Mouse (Mus musculus): ENCODE data around the gene Gjd3. TPM values are rescaled to one million over a fixed set of nuclear protein-coding genes. Genes with fewer than 3 reads are reported as not detected.
A peak's percentile ranks its signal among the peaks of the same experiment; 100 is the strongest.

Gene Gjd3
- 3.0 and 5.1 TPM in 2 replicates for total RNA-seq (2014; rRNA removed)
- 4.5 and 5.1 TPM in 2 replicates for polyA plus RNA-seq (2015; fragmentation: Nextera tagmentation; extraction: Ambion mirVana)

GRCm38 (mm10) chr11:98982773-98983133 is at the start of gene Gjd3:
Gene Gjd3, minus strand, starts transcription at chr11:98983016.
- Histone ChIP-seq H3K4me3 (ENCODE audit: low read depth, low read length) (peak within 1 kb of the TSS; percentile 68), H3K9me3 (ENCODE audit: low read length) (no peaks in the 10 kb centered on the region), H3K36me3 (ENCODE audit: insufficient read depth, low read length) (no peaks in the 10 kb centered on the region), H3K4me2 (ENCODE audit: low read depth, low read length, poor library complexity, severe bottlenecking) (peak within 1 kb of the TSS; percentile 61), H3K4me1 (ENCODE audit: insufficient read depth, low read length) (0 out of 2 replicates have a peak, but pooled peaks cover 2% of the 10 kb centered on the region), H3K27me3 (ENCODE audit: insufficient read depth, low read length) (no peaks in the 10 kb centered on the region), H3K9ac (replicated peaks; ENCODE audit: low read length, poor library complexity, severe bottlenecking) (peak within 1 kb of the TSS; percentile 89), H3K27ac (ENCODE audit: low read depth, low read length) (peak within 1 kb of the TSS; percentile 95)
- 2% methylated on average over 27 of the region's 28 CpGs for WGBS
- TF ChIP-seq CTCF (IDR thresholded peaks at IDR 0.05) = no peak
- DNase-seq (ENCODE audit: low spot score) (no peak), ATAC-seq (ENCODE audit: low FRiP score) (no peak; the same call in 1 of the 2 replicates)

GRCm38 (mm10) chr11:99026899-99027440 is 44.2 kb upstream of the Gjd3 start:
- Histone ChIP-seq H3K9ac (replicated peaks; ENCODE audit: low read length, poor library complexity, severe bottlenecking) (no peak overlapping the region), H3K36me3 (ENCODE audit: insufficient read depth, low read length) (no peaks in the 10 kb centered on the region), H3K9me3 (ENCODE audit: low read length) (no peaks in the 10 kb centered on the region), H3K4me2 (ENCODE audit: low read depth, low read length, poor library complexity, severe bottlenecking) (no peak overlapping the region), H3K4me1 (ENCODE audit: insufficient read depth, low read length) (peaks cover 5% of the 10 kb centered on the region), H3K4me3 (ENCODE audit: low read depth, low read length) (no peak overlapping the region), H3K27me3 (ENCODE audit: insufficient read depth, low read length) (no peaks in the 10 kb centered on the region), H3K27ac (ENCODE audit: low read depth, low read length) (no peak overlapping the region)
- no peak for ATAC-seq (ENCODE audit: low FRiP score)
- 86% methylated on average over 12 of the region's 12 CpGs for WGBS
- no peak for DNase-seq (ENCODE audit: low spot score)
- peak; percentile 17; the same call in 1 of the 2 replicates for TF ChIP-seq CTCF (IDR thresholded peaks at IDR 0.05)

- Histone ChIP-seq H3K27me3 (ENCODE audit: insufficient read depth, low read length) (no peaks in the 10 kb centered on the region), H3K4me1 (ENCODE audit: insufficient read depth, low read length) (peaks cover 5% of the 10 kb centered on the region), H3K9me3 (ENCODE audit: low read length) (no peaks in the 10 kb centered on the region), H3K36me3 (ENCODE audit: insufficient read depth, low read length) (no peaks in the 10 kb centered on the region), H3K4me2 (ENCODE audit: low read depth, low read length, poor library complexity, severe bottlenecking) (no peak overlapping the region), H3K27ac (ENCODE audit: low read depth, low read length) (no peak overlapping the region), H3K9ac (replicated peaks; ENCODE audit: low read length, poor library complexity, severe bottlenecking) (no peak overlapping the region), H3K4me3 (ENCODE audit: low read depth, low read length) (no peak overlapping the region)
- ATAC-seq (ENCODE audit: low FRiP score) (no peak), DNase-seq (ENCODE audit: low spot score) (no peak)
- TF ChIP-seq CTCF (IDR thresholded peaks at IDR 0.05) = no peak
- WGBS = 92% methylated on average over 6 of the region's 6 CpGs
Measured at GRCm38 (mm10) chr11:99025878-99026277, 43.1 kb upstream of the Gjd3 start.

- Histone ChIP-seq H3K36me3 (ENCODE audit: insufficient read depth, low read length) (no peaks in the 10 kb centered on the region), H3K4me3 (ENCODE audit: low read depth, low read length) (peak overlapping the region; percentile 55), H3K4me2 (ENCODE audit: low read depth, low read length, poor library complexity, severe bottlenecking) (peak overlapping the region; percentile 46), H3K4me1 (ENCODE audit: insufficient read depth, low read length) (peaks cover 5% of the 10 kb centered on the region), H3K9ac (replicated peaks; ENCODE audit: low read length, poor library complexity, severe bottlenecking) (0 out of 2 replicates have a peak overlapping the region, but pooled peaks have one; percentile 36), H3K27me3 (ENCODE audit: insufficient read depth, low read length) (no peaks in the 10 kb centered on the region), H3K9me3 (ENCODE audit: low read length) (no peaks in the 10 kb centered on the region), H3K27ac (ENCODE audit: low read depth, low read length) (0 out of 2 replicates have a peak overlapping the region, but pooled peaks have one; percentile 55)
- TF ChIP-seq CTCF (IDR thresholded peaks at IDR 0.05) = no peak
- DNase-seq (ENCODE audit: low spot score) (peak; percentile 23), ATAC-seq (ENCODE audit: low FRiP score) (0 out of 2 replicates have a peak, but pooled peaks have one; percentile 52)
- WGBS = 48% methylated on average over 18 of the region's 18 CpGs
Measured at GRCm38 (mm10) chr11:99024468-99025134, 41.8 kb upstream of the Gjd3 start.

- ATAC-seq (ENCODE audit: low FRiP score) = peak; percentile 96
Measured at GRCm38 (mm10) chr11:99023500-99024467, 41.0 kb upstream of the Gjd3 start, which contains the start of gene Top2a. Gene Top2a, minus strand, starts transcription at chr11:99024189.

More at GRCm38 (mm10) chr11:99023500-99024467, 41.0 kb upstream of the Gjd3 start, which contains the start of gene Top2a:
- under 1% methylated on average over 54 of the region's 54 CpGs for WGBS
- no peak for TF ChIP-seq CTCF (IDR thresholded peaks at IDR 0.05)
- Histone ChIP-seq H3K9me3 (ENCODE audit: low read length) (no peaks in the 10 kb centered on the region), H3K9ac (replicated peaks; ENCODE audit: low read length, poor library complexity, severe bottlenecking) (peak within 1 kb of the TSS; percentile 48; the same call in 1 of the 2 replicates), H3K27ac (ENCODE audit: low read depth, low read length) (0 out of 2 replicates have a peak within 1 kb of the TSS, but pooled peaks have one; percentile 55), H3K4me3 (ENCODE audit: low read depth, low read length) (peak within 1 kb of the TSS; percentile 55), H3K27me3 (ENCODE audit: insufficient read depth, low read length) (no peaks in the 10 kb centered on the region), H3K4me2 (ENCODE audit: low read depth, low read length, poor library complexity, severe bottlenecking) (peak within 1 kb of the TSS; percentile 91), H3K36me3 (ENCODE audit: insufficient read depth, low read length) (no peaks in the 10 kb centered on the region), H3K4me1 (ENCODE audit: insufficient read depth, low read length) (peaks cover 5% of the 10 kb centered on the region)
- peak; percentile 99 for DNase-seq (ENCODE audit: low spot score)

Measured in midbrain, postnatal 0 days (tissue).